Mouse (Mus musculus) splenic B cell, adult 2 months (primary cell): Measurements from ENCODE around the gene C130026I21Rik.
"Not testable (repeated sequence)": the region's sequence is repeated elsewhere in the genome, so short reads cannot be mapped to it uniquely, and the experiment has no call there.

Source experiments
- DNase-seq: peaks from one replicate; pipeline ENCODE4 v3.0.0-alpha.2; 2011; ENCODE audit warnings: low read depth, low spot score
- H3K27me3 ChIP-seq: 2 replicates; pipeline ENCODE4 v1.6.1; 2012; ENCODE audit warnings: mild to moderate bottlenecking, low read length, moderate library complexity, mixed read lengths; ENCODE audit not compliant: control insufficient read depth, poor library complexity, insufficient read depth, severe bottlenecking
- H3K36me3 ChIP-seq: 2 replicates; pipeline ENCODE4 v1.6.1; 2012; ENCODE audit warnings: mild to moderate bottlenecking, low read length, moderate library complexity, mixed read lengths; ENCODE audit not compliant: control insufficient read depth, poor library complexity, insufficient read depth, severe bottlenecking

C130026I21Rik gene

DNA sequence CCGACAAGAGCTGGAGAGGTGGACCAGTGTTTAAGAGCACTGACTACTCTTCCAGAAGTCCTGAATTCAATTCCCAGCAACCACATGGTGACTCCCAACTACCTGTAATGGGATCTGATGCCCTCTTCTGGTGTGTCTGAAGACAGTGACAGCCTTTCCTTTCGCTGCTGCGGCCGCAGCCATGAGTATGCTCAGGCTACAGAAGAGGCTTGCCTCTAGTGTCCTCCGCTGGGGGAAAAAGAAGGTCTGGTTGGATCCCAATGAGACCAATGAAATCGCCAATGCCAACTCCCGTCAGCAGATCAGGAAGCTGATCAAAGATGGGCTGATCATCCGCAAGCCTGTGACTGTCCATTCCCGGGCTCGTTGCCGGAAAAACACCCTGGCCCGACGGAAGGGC is 258.4 kb downstream of the C130026I21Rik start:
- not testable (repeated sequence) for H3K36me3 ChIP-seq, H3K27me3 ChIP-seq, DNase-seq

DNA sequence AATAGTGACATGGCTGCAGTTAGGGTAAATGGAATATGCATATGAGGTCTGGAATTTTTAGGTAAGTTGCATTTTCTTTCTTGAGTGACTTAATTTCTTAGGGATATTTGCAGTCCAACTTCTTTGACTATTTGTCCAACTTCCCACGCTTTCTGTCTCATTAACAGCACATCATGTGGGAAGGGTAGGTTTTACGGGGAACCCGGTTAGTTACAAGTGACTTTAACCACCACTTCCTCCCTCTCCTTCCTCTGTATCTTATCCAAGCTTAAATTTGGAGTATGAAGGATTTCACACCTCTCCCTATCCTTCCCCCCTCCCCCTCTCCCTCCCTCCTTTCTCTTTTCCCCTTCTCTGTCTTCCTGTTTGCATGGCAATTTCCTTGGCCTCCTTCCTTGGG is 259.4 kb downstream of the C130026I21Rik start:
- H3K36me3 ChIP-seq, DNase-seq, H3K27me3 ChIP-seq: not testable (repeated sequence)

DNA sequence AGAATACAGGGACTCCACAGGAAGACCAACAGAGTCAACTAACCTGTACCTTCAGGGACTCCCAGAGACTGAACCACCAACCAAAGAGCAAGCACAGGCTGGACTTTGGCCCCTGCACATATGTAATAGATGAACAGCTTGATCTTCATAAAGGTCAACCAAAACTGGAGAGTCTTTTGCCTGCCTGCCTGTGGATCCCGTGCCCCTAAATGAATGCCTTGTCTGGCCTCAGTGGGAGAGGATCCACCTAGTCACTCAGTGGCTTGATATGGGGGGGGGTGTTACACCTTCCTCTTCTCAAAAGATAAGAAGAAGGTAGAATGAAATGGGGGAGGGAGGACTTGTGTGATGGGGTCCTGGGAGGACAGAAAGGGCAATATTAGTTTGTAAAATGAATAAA is 262.6 kb downstream of the C130026I21Rik start:
- DNase-seq, H3K36me3 ChIP-seq, H3K27me3 ChIP-seq: not testable (repeated sequence)

DNA sequence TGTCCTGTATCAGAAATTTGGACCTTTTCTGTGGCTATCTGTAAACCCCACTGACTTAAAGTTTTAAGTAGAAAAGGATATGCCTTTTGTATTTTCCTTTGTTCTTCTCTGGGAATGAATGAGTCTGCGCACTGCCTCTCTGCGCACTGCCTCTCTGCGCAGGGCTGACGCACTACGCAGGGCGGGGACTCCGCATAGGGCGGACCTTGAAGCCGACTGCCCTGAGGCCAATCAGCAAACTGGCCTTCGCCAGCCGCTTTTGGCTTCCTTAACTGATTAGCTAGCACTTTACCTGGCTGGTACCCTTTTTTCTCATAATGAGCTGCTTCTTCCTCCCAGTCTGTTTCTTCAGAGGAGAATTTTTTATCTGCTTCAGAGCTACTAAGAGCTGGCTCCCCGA is 271.1 kb downstream of the C130026I21Rik start:
- H3K27me3 ChIP-seq, H3K36me3 ChIP-seq, DNase-seq: not testable (repeated sequence)

DNA sequence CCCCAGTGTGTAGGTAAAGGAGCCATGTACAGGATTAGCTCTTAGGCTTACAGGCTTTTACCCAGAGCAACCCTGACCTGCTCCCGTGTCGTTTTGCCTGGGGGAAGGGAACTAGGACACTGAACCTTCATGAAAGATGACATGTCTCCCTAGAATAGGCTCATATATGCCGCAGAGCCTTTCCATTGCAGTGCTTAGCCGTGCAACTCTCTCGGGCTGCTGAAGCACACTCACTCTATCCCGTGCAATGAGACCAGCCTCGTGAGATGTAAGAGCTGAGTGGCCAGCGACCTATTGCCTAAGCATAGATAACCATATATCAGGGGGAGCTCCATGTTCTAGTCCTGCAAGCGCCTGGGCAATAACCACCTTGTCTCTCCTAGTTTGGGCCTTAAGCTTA is 274.1 kb downstream of the C130026I21Rik start:
- H3K36me3 ChIP-seq, DNase-seq, H3K27me3 ChIP-seq: not testable (repeated sequence)

DNA sequence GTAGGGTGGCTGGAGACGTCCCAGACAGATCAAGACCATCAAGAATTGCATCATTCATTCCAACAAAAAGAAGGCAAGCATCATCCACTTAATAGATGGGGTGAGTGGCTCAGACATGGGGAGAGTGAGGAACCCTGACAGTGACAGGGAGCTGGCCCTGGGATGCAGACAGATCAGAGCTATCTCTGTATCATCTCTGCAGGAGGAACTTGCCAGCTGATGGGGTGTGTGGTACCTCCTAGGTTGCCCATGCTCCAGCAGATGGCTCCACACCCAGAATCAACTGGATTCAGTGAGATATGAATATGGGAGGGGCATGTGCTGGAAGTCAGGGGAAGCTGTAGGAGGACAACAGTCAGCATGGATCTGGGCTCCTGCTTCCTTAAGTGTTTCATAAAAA is 275.9 kb downstream of the C130026I21Rik start:
- DNase-seq, H3K27me3 ChIP-seq: not testable (repeated sequence)

DNA sequence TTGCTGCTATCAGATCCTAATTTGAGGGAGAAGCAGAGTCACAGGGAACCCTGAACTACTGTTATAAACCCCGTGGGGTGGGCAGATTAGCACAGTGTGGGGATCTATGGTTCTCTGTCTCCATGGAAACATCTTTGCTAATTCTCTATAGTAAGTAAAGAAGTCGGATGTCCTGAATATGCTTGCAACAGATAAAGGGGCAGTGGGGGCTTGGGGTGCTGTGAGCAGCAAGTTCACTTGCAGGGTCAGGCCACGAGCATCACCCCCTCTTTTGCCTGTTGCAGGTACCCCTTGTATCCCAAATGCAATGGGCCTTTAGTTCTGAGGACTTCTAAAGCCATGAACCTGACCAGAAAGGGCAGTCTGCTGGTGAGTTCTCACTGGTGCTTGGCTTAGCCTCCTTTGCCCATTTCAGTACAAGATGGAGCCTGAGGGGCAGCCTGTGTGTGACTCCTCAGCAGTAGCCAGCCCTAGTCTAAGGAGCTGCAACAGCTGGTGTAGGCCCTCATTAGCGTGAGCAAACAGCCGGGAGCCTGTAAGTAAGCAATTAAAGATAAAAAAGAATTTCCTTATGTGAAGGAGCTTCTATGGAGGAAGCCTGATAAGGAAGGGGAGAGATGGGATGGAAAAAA is 276.6 kb downstream of the C130026I21Rik start:
- H3K36me3 ChIP-seq, DNase-seq, H3K27me3 ChIP-seq: not testable (repeated sequence)

More for the DNA sequence above, 275.9 kb downstream of the C130026I21Rik start:
- not testable (repeated sequence) for H3K36me3 ChIP-seq

DNA sequence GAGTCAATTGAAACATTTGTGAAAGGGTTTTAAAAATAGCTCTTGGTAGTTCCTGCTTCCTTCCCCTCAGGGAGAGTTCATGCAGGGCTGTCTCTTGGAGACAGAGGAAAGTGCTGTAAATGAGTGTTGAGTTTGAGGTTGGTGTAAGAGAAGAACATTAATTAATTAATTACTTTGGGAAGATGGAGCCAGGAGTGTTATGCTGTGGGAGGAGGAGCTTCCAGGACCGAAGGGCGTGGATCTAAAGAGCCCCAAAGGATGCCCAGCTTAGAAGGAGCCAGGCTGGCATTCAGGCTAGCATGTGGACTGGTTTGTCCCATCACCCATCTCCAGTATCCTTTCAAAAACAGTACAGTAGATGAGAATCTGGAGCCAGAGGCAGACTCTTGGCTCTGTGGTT is 277.1 kb downstream of the C130026I21Rik start:
- not testable (repeated sequence) for H3K27me3 ChIP-seq, H3K36me3 ChIP-seq, DNase-seq

DNA sequence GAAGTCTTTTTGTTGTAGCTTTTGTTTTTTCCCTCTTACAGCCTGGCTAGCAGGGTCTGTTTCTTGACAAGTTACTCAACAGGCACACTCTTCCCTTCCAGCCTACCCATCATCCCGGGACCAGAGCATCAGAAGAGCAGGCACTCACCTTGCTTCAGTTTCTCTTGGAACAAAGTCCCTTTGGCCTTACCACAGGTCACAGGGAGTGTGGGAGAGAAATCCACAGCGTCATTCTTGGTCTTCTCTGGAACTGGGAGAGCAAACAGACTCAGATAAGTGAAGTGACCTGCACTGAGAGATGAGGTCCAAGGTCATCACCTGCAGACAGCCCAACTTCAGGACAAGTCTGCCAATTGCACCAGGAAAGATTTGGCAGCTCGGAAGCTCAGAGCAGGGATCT is 277.5 kb downstream of the C130026I21Rik start:
- not testable (repeated sequence) for H3K27me3 ChIP-seq, H3K36me3 ChIP-seq, DNase-seq

DNA sequence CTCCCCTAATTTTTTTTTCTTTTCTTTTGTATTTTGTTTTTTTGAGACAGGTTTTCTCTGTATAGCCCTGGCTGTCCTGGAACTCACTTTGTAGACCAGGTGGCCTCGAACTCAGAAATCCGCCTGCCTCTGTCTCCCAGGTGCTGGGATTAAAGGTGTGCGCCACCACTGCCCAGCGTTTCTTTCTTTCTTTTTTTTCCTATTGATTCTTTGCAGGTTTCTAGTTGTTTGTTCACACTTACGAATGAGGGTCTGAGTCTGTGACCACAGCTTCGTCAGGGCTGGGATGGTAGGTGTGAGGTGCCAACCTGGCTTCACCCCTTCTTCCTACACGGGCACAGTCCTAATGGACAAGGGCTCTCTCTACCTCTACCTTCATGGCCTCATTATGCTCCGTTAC is 281.3 kb downstream of the C130026I21Rik start:
- not testable (repeated sequence) for H3K27me3 ChIP-seq, DNase-seq

DNA sequence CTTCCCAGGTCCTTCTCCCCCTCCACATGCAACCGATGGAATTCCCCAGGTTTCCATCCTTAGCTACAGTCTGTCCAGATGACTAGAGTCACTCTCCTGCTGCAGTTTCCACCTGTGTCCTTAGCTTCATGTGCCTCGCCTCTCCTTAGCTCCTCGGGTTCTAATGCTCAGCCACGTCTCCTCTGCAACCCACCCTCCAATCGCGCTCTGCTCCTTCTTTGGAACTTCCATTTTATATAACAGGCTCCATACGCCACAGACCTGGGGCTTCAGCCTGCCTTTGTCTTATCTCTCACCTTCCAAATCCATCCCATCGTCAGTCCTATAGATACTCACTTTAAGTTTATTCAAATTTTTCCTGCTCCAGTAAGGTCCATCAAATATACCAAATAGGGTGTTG is 282.6 kb downstream of the C130026I21Rik start:
- H3K36me3 ChIP-seq, H3K27me3 ChIP-seq, DNase-seq: not testable (repeated sequence)

More for the DNA sequence above, 281.3 kb downstream of the C130026I21Rik start:
- H3K36me3 ChIP-seq = not testable (repeated sequence)

DNA sequence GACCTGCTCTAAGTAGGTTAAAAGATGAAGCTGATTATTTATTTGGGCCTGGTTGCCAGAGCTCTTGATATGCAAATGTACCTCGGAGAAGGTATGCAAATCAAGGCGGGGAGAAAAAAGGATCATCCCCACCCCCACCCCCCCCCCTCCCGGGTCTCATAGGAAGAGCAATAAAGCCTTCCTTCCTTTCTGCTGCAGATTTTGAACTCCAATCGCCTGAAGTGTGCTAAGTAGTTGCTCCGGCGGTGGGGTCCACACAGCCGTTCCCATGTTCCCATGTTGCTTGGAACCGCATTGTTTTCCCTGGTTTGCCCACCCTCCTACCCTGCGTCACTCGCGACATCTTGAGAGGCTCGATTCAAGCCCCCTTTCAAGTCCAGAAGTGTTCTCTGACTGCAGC is 308.6 kb downstream of the C130026I21Rik start:
- DNase-seq, H3K27me3 ChIP-seq, H3K36me3 ChIP-seq: not testable (repeated sequence)

DNA sequence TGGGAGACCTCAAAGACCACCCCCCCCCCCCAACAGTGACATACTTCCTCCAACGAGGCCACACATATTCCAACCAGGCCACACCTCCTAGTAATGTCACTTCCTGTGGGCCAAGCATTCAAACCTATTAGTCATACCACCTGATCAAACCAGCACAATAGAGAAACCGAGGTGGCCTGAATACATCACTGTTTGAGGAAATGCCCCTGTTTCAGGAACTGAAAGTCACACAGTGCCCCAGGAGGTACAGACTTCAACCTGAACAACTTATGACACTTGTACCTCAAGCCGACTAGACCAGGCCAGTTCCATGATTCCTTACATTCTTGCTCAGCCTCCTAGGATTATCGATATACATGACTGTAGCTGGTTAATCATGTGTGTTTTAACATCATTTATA is 312.7 kb downstream of the C130026I21Rik start:
- not testable (repeated sequence) for H3K36me3 ChIP-seq, DNase-seq, H3K27me3 ChIP-seq

DNA sequence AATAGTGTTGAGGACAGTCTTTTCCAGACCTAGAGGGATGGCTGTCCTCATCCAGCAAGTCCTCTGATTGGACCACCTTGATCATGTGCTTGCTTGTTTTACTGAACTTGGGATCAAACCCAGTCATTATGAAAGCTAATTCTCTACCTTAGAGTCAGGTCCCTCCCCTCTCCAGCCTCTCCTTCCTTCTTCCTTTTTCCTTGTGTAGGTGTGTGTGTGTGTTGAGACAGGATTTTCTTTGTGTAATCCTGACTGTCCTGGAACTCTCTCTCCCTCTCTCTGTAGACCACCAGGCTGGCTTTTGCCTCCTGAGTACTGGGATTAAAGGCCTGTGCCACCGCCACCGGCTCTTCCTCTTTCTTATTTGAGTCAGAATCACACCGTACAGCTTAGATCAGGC is 313.6 kb downstream of the C130026I21Rik start:
- DNase-seq, H3K36me3 ChIP-seq, H3K27me3 ChIP-seq: not testable (repeated sequence)

DNA sequence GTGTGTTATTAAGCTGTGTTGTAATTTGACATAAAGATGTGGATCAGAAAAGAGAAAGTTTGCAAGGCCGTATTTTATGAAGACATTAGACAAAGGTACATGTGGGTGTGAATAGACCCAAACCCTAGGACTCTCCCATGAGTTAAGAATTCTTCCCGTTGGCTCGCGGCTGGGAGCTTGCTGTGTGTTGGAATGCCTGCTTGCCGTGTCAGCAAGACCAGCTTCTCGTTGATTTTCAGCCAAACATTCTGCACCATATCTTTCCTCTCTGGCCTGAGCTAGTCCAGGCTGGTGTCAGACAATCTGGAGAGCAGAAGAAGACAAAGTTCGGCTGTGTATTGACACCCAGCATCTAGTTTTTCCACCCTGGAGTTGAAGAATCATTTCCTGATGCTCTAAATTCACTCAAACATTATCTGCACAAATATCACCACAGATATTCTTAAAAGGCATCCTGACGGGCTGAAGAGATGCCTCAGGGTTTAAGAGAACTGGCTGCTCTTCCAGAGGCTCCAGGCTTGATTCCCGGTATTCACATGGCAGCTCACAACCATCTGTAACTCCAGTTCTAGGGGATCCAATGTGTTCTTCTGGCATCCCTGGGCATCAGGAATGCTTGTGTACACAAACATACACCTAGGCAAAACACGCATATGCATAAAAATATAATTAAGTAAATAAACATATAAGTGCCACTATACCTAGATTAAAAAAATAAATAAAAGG is 317.7 kb downstream of the C130026I21Rik start:
- H3K36me3 ChIP-seq = no peaks in the 10 kb centered on the region
- no peaks in the 10 kb centered on the region for H3K27me3 ChIP-seq
- no peak for DNase-seq

DNA sequence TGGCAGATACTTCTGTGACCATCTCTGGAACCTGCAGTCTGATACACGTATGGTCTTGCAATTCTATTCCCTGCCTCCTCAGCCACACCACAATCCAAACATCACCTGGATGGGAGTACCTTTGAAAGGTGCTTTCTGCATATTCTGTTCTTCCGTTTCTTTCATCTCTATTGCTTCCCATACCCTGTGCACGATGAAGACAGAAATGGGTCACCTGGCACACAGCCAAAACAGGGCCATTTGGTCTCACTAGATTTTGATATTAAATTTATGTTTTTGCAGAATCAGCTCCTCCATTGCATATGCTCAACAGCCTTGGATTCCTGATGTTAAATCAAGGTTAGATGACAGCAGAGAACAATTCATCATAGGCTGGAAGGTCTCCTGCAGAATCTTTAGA is 318.8 kb downstream of the C130026I21Rik start:
- Histone ChIP-seq H3K36me3 (no peaks in the 10 kb centered on the region), H3K27me3 (no peaks in the 10 kb centered on the region)
- no peak for DNase-seq
